Mouse (Mus musculus): ENCODE measurements around the gene Kif9. TPM values are rescaled to one million over a fixed set of nuclear protein-coding genes. Genes with fewer than 3 reads are reported as not detected.

Gene Kif9
- polyA plus RNA-seq, 1 experiment from 2014 or later = 1.5 TPM

Other genes with a start within 250 kb of the Kif9 start
- 2.1 and 2.9 TPM in 2 replicates for gene Cspg5, start 233.2 kb upstream of the Kif9 start, polyA plus RNA-seq (2015; fragmentation: Nextera tagmentation; extraction: Ambion mirVana)
- 28.8 and 29.9 TPM in 2 replicates for gene Elp6, start 171.8 kb upstream of the Kif9 start, polyA plus RNA-seq (2015; fragmentation: Nextera tagmentation; extraction: Ambion mirVana)
- 37.9 and 38.8 TPM in 2 replicates for gene Scap, start 143.7 kb upstream of the Kif9 start, polyA plus RNA-seq (2015; fragmentation: Nextera tagmentation; extraction: Ambion mirVana)
- 16.9 and 17.5 TPM in 2 replicates for gene Ptpn23, start 68.7 kb upstream of the Kif9 start, polyA plus RNA-seq (2015; fragmentation: Nextera tagmentation; extraction: Ambion mirVana)
- gene Ngp, start 57.2 kb upstream of the Kif9 start, polyA plus RNA-seq (2015; fragmentation: Nextera tagmentation; extraction: Ambion mirVana) = 5.4 and 6.8 TPM in 2 replicates
- 8.9 and 10.5 TPM in 2 replicates for gene Klhl18, start 264 bp upstream of the Kif9 start, polyA plus RNA-seq (2015; fragmentation: Nextera tagmentation; extraction: Ambion mirVana)
- 33.8 and 36.2 TPM in 2 replicates for gene Setd2, start 55.6 kb downstream of the Kif9 start, polyA plus RNA-seq (2015; fragmentation: Nextera tagmentation; extraction: Ambion mirVana)
- gene Nradd, start 147.5 kb downstream of the Kif9 start, polyA plus RNA-seq (2015; fragmentation: Nextera tagmentation; extraction: Ambion mirVana) = 55.2 and 56.4 TPM in 2 replicates
- gene Nbeal2, start 177.2 kb downstream of the Kif9 start, polyA plus RNA-seq (2015; fragmentation: Nextera tagmentation; extraction: Ambion mirVana) = 3.7 and 5.5 TPM in 2 replicates
- 151 and 157 TPM in 2 replicates for gene Ccdc12, start 179.5 kb downstream of the Kif9 start, polyA plus RNA-seq (2015; fragmentation: Nextera tagmentation; extraction: Ambion mirVana)